Mouse (Mus musculus) embryo, embryonic 9.5 days (tissue): ENCODE measurements around the gene Ddah2.

Experiments used
- DNase-seq: peaks from one replicate; pipeline ENCODE4 v3.0.0-alpha.2; 2017; ENCODE audit errors: extremely low spot score

Ddah2 gene

DNA sequence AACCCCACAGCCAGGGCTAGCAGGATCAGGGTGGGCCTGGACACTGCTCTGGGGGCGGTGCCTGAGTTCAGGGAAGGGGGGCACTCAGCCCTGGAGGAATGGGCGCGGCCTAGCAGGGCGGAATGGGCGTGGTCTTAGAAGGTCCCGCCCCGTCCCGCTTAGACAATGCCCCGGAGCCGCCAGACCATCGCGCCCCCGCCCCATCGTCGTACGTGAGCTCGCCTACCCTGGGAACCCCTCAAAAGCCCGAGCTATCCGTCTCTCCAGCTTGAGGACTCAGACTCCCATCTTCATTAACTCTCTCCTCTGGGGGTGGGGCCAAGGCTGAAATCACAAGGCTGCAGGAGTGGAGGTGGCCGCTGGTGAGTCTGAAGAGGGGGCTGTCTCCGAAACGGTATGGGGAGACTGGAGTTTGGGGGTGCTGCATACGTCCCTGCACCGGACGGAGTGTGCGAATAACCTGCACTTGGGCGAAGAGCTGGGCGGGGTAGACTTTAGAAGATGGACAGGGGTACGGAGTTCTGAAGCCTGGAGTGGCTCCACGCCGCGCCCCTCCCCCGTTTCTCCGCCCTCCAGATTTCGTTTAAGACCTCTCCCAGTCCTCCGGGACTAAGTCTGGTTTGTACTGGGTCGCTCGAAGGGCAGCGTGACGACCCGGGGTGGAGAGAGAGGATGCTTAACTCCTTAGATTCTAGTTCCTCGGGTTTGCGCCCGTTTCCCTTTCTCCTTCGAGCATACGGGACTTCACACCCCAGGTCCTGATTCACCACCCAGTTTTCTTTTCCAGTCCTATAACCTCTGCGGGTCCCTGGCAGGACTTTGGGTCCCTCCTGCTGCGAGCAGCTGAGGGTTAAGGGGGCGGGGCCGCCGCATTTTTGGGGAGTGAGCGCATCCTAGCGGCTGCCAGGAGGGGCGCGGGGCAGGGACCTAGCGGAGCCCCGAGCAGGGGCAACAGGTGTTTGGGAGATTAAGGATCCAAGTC, at the start of gene Ddah2:
Gene Ddah2, plus strand, starts transcription at position 125 of the 982 bp plus-strand sequence.
- peak; percentile 95 for DNase-seq

GRCm38 (mm10) chr17:35009586-35009985, 49.2 kb upstream of the Ddah2 start:
- DNase-seq = no peak

DNA sequence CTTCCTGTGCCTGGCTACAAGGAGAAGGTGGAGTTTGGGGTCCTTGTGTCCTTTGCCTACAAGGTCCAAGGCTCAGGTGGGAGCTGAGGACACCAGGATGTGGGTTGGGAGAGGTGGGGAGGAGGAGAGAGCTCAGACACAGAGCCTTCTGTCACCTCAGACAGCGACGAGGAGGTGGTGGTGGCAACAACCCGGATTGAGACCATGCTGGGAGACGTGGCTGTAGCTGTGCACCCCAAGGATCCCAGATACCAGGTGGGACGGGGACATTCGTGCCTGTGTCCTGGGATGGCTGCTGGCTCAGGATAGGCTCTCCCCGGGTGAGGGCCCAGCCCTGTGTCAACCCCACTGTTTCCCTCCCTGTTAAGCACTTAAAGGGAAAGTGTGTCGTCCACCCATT, 47.4 kb upstream of the Ddah2 start:
- no peak for DNase-seq

- DNase-seq = no peak
Observed at GRCm38 (mm10) chr17:35012430-35012829, 46.4 kb upstream of the Ddah2 start.

GRCm38 (mm10) chr17:35013221-35013620, 45.6 kb upstream of the Ddah2 start:
- DNase-seq = no peak

DNA sequence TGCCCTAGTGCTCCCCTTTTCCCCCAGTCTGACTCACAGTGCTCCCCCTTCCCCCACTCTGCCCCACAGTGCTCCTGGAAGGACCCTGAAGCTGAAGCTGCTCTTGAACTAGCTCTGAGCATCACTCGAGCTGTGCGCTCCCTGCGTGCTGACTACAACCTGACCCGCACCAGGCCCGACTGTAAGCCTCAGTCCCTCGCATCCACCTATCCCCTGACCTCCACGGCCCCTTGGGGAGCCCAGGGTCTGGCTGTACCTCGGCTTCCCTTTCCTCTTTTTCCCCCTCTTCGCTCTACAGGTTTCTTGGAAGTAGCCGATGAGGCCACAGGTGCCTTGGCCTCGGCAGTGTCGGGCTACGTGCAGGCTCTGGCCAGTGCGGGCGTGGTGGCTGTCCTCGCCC, 43.5 kb upstream of the Ddah2 start:
- no peak for DNase-seq

GRCm38 (mm10) chr17:35016376-35016775, 42.5 kb upstream of the Ddah2 start, which contains the start of gene Vwa7:
TSS of gene Vwa7 (plus strand) at chr17:35016579.
- DNase-seq = no peak

DNA sequence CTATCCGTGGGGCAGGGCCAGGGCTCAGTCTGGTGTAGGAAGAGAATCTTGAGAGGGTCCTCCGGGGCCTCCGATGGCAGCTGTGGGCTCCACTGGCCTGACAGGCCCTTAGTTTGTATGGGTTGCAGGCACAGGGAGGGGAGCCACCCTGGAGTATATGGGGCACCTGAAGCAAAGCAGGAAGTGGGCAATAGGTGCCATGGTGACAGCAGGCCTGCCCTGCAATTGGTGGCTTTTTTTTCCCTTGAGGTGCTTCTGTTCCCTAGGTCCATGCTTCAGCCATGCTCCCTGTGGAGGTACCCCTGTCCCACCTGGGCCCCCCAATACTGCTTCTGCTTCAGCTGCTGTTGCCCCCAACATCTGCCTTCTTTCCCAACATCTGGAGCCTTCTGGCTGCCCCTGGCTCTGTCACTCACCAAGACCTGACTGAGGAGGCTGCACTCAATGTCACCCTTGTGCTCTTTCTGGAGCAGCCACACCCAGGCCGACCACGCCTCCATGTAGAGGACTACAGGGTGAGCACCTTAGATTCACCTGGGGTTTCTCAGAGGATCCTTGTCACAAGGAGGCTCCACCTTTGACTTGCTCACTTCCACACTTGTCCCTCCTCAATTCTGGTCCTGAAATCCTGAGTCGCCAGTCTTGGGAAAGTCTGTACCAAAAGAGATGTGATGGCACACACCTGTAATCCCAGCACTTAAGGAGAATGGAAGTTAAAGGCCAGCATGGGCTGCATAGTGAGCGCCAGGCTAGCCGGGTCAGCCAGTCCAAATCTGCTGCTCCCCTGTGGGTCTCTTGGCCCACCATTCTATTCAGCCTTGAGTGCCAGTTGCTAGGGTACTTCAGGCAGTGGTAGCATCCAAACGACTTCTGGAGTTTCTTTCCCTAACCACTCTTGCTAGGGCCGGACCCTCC, 41.8 kb upstream of the Ddah2 start:
- no peak for DNase-seq

GRCm38 (mm10) chr17:35017706-35018030, 41.2 kb upstream of the Ddah2 start:
- no peak for DNase-seq

DNA sequence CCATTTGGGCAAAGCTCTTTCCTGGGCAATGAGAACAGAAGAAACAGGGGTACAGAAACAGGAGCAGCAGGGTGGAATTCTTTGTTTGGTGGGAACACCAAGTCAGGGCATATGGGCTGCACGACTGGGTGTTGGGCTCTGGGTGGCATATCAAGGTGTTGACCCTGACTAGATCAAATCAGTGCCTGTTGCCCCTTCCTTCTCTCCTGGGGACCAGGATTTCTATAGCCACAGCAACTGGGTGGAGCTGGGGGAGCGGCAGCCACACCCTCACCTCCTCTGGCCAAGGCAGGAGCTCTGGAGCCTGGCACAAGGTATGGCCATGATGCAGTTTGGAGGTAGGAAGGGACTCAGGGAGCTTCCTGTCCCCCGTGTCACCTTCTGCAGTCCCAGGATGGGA, 40.7 kb upstream of the Ddah2 start:
- DNase-seq = no peak

GRCm38 (mm10) chr17:35019894-35020293, 38.9 kb upstream of the Ddah2 start:
- no peak for DNase-seq

DNA sequence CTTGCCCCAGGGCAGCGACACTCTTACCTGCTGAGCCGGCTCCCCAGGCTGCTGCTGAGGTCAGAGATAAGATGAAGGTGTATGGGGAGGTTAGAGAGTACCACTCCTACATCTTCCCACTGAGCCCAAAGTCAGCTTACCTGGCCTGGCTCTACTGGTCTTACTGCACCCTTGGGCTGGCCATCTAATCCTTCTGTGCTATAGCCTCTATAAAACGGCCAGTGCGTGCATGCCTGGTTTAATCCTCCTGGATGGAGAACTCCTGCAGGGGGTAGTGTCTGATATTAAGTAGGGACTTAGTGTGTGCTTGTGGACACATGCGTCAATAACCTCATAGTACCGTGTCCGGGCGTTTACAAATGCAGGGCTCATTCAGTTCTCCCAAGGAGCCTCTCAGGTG, 38.3 kb upstream of the Ddah2 start:
- no peak for DNase-seq

DNA sequence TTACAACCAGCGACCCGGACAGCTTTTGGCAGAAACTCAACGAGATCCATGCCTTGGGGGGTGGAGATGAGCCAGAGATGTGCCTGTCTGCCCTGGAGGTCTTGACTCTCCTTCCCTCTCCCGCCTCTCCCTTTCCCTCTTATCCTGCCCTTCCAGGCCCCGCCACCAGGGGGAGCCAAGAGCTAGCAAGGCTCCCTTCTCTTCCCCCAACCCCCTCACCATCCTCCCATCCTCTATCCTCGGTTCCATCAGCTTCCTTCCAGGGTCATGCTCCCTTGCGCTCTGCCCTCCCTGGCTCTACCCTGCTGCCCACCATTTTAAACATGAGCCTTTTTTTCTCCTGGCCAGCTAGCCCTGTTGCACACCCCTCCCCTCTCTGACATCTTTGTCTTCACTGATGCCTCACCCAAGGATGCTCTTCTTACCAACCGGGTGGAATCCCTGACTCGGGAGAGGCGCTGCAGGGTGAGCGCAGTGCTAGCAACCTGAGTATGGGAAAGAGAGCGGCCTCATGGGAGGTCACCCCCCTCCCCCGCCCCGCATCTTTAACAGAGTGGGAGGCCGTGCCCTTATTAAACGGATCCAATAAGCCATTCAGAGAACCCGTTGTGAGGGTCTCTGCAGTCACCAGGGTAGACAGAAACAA, 37.5 kb upstream of the Ddah2 start:
- peak; percentile 92 for DNase-seq

DNA sequence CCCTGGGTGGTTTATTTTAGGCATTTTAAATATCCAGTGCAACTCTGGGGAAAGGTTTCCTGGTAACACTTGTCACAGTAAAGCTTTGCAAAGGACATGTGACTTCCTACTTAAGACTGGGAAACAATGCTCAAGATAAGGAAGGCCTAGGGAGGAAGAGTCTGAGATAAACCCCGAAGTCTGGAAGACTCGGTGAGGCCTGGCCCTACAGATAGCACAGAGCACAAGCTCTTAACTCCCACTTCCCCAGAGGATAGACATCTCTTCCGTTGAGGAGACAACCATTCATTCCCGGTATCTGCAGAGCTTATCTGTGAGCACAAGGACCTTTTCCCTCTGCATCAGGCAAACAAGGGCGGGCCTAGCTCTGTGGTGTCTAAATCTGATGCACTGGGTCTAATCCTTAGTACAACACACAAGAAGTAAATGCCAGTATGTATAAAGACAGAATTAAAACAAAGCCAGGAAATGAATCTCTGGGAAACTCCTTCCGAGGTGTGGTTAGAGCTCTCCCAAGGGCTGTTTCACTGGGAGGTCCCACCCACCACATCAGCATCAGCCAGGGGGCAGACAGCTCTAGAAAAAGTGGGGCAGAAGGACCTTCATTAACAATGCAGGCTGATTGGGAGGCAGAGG, 36.9 kb upstream of the Ddah2 start:
- no peak for DNase-seq

GRCm38 (mm10) chr17:35022541-35023060, 36.2 kb upstream of the Ddah2 start:
- no peak for DNase-seq

- no peak for DNase-seq
Observed at GRCm38 (mm10) chr17:35023221-35023620, 35.6 kb upstream of the Ddah2 start.

DNA sequence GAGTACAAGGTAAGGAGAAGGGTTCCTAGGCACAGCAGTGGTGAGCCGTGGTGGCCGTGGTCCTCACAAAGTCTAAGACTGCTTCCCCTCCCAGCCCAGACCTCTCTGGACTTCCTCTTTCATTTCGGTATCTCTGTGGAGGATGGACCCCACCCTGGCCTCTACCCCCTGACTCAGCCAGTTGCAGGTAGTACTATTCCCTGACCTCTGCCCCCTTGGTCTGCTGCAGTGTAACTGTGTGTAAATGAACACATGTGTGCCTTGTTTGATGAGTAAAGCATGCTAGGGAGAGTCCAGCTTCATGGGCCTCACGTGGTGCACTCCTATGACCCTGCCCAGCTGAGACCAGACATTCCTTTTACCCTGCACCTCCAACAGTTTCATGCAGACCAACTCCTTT, 35.1 kb upstream of the Ddah2 start:
- no peak for DNase-seq

DNA sequence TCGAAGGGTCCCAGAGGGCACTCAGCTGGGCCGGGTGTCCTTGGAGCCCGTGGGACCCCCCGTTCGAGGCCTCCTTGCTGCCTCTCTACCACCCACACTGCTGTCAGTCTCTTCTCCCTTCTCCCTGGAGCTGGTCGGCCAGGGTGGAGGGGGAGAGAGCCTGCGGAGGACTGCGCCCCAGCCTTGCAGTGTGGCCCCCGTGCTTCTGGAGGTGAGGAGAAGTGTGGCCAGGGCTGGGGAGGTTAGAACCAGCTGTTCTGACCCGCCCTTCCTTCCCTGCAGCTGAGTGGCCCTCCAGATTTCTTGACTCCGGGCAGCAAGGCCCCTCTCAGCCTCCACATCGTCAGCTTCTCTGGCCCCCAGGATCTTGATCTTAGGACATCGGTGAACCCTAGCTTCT, 34.6 kb upstream of the Ddah2 start:
- no peak for DNase-seq

- DNase-seq = no peak
Observed at GRCm38 (mm10) chr17:35024691-35025488, 33.9 kb upstream of the Ddah2 start.

- no peak for DNase-seq
Observed at GRCm38 (mm10) chr17:35026206-35026605, 32.6 kb upstream of the Ddah2 start.
